Mouse (Mus musculus) spleen, adult 2 months (tissue): ENCODE data around the gene Mob1b.

Experiments
- CTCF ChIP-seq: fragments of 200-500 bp; IDR thresholded peaks from 2 replicates; pipeline ENCODE4 v1.5.1; 2011; ENCODE audit warnings: mild to moderate bottlenecking, inconsistent platforms; ENCODE audit not compliant: insufficient read depth, insufficient read length, insufficient replicate concordance; ENCODE audit errors: extremely low read depth
- POLR2A ChIP-seq: fragments of 200-500 bp; IDR thresholded peaks from 2 replicates; pipeline ENCODE4 v1.6.1; 2011; ENCODE audit warnings: low read depth, low read length, inconsistent platforms

DNA sequence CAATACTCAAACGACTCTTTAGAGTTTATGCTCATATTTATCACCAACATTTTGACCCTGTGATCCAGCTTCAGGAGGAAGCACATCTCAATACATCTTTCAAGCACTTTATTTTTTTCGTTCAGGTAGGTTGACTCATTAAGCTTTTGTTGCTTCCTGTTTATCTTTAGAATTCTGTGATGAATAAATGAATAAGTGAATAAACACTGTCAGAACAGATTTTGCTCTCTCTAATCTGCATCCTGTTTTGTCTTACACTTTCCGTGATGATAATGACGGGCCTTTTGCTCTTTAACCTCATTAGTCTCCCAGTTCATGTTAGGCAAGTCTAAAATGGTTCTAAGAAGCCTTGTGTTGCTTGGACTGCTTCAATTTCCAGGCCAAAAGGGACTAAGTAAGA, 32.5 kb downstream of the Mob1b start:
- TF ChIP-seq CTCF, result no peak
- no peak for TF ChIP-seq POLR2A
